Comparison of ENCODE assay signal across 8 mouse cellular contexts in the genomic region with DNA sequence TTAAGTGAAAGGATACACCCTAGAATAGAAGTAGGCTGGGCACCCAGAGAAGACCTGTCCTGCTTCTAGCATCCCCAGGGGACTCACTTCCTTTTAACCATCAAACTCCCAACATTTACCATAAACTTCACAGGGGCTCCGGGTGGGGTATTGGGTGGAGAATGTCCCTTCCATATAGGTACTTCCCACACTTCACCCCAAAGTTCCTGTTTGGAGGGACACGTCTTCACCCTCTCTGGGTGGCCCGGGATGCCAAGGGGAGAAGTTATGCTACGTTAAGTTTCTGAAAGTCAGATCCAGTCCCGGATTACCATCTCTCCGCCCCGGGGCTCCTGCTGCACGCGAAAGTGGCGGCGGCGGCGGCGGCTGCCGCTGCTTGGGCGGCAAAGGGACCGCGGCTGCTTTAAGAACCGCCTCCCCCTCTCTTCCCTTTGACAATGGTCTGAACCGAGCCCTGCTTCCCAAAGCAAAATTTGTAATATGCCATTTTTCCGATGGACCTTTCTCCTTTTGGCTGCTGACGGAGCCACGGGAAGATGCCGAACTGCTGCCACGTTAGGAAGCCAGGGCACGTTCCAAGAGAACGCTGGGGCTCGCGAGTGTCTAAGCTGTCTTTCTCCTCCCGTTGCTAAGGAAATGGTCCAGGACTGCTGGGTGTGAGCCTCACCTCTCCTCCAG. TPM values are rescaled to one million over a fixed set of nuclear protein-coding genes. Genes with fewer than 3 reads are reported as not detected.
DNase-seq lines count a peak whose midpoint lies in the region; ATAC-seq and TF ChIP-seq lines count a peak whose summit lies in the region.

A gene (plus strand): TSS at position 485 of the 678 bp plus-strand sequence.

- H3K27me3 ChIP-seq in cerebellum, adult 2 months (ENCODE audit: control insufficient read depth, insufficient read depth, low read length), result no peaks in the 10 kb centered on the region
- H3K27me3 ChIP-seq in forebrain, postnatal 0 days (ENCODE audit: insufficient read depth, low read length), result no peaks in the 10 kb centered on the region
- H3K27me3 ChIP-seq in hindbrain, embryonic 14.5 days (ENCODE audit: control insufficient read depth, insufficient read depth, low read length), result no peaks in the 10 kb centered on the region

- peak within 1 kb of the TSS; percentile 91 for H3K27ac ChIP-seq in cerebellum, adult 2 months (ENCODE audit: insufficient read depth, low read length)
- peak within 1 kb of the TSS; percentile 89 for H3K27ac ChIP-seq in forebrain, postnatal 0 days (ENCODE audit: low read depth, low read length)
- H3K27ac ChIP-seq in hindbrain, embryonic 14.5 days, result peak within 1 kb of the TSS; percentile 91

- no peaks in the 10 kb centered on the region; the same call in 1 of the 2 replicates for H3K4me1 ChIP-seq in cerebellum, adult 2 months (ENCODE audit: control insufficient read depth, insufficient read depth, low read length)
- no peaks in the 10 kb centered on the region for H3K4me1 ChIP-seq in forebrain, postnatal 0 days (ENCODE audit: insufficient read depth)
- H3K4me1 ChIP-seq in hindbrain, embryonic 14.5 days (replicated peaks; ENCODE audit: control insufficient read depth, insufficient read depth, low read length), result peaks cover 11% of the 10 kb centered on the region

- peak; percentile 82; the same call in 1 of the 2 replicates for TF ChIP-seq POLR2A in cerebellum, adult 2 months (IDR thresholded peaks at IDR 0.05; ENCODE audit: borderline replicate concordance, insufficient read depth, low read length)

- H3K9ac ChIP-seq in forebrain, postnatal 0 days, result peak within 1 kb of the TSS; percentile 67
- H3K9ac ChIP-seq in hindbrain, embryonic 14.5 days, result peak within 1 kb of the TSS; percentile 78

- H3K4me3 ChIP-seq in cerebellum, adult 2 months (replicated peaks; ENCODE audit: insufficient read depth, low read depth, low read length), result peak within 1 kb of the TSS; percentile 95
- H3K4me3 ChIP-seq in forebrain, postnatal 0 days (ENCODE audit: low read depth, low read length), result peak within 1 kb of the TSS; percentile 60
- peak within 1 kb of the TSS; percentile 54 for H3K4me3 ChIP-seq in hindbrain, embryonic 14.5 days (replicated peaks; ENCODE audit: low read length)

- DNase-seq in Muller cell, postnatal 12 days (ENCODE audit: inconsistent ontology term), result peak; percentile 56
- DNase-seq in cerebellum, adult 2 months, result peak; percentile 85 to 88
- DNase-seq in forebrain, postnatal 0 days, result peak; percentile 90
- DNase-seq in hindbrain, embryonic 14.5 days (ENCODE audit: low spot score), result peak; percentile 84
- peak; percentile 55 to 69 for DNase-seq in layer of hippocampus, postnatal 25 days (ENCODE audit: extremely low spot score in 1 of 2, low spot score in 1 of 2)
- DNase-seq in lung, postnatal 10 days, result peak; percentile 24
- DNase-seq in right cerebral cortex, postnatal 36 days (ENCODE audit: low spot score in 2 of 2), result peak; percentile 70 to 74
- no peak for DNase-seq in thymus, adult 18-20 months

- peak; percentile 87 for ATAC-seq in forebrain, postnatal 0 days
- ATAC-seq in hindbrain, embryonic 14.5 days (ENCODE audit: low FRiP score), result peak; percentile 87

- H3K36me3 ChIP-seq in forebrain, postnatal 0 days (ENCODE audit: insufficient read depth), result no peaks in the 10 kb centered on the region
- H3K36me3 ChIP-seq in hindbrain, embryonic 14.5 days (replicated peaks; ENCODE audit: control insufficient read depth, insufficient read depth), result no peaks in the 10 kb centered on the region

- peak within 1 kb of the TSS; percentile 47 for H3K4me2 ChIP-seq in forebrain, postnatal 0 days (ENCODE audit: low read depth)
- H3K4me2 ChIP-seq in hindbrain, embryonic 14.5 days (replicated peaks), result peak within 1 kb of the TSS; percentile 85

- WGBS in cerebellum, adult 2 months, result 1% methylated on average over 30 of the region's 30 CpGs
- WGBS in forebrain, postnatal 0 days, result 2% methylated on average over 30 of the region's 30 CpGs
- 0% methylated on average over 30 of the region's 30 CpGs for WGBS in hindbrain, embryonic 14.5 days

- TF ChIP-seq CTCF in cerebellum, adult 2 months (IDR thresholded peaks at IDR 0.05; ENCODE audit: borderline replicate concordance, insufficient read depth, low read depth, low read length), result no peak
- peak; percentile 10; the same call in 1 of the 2 replicates for TF ChIP-seq CTCF in forebrain, postnatal 0 days (IDR thresholded peaks at IDR 0.05; ENCODE audit: low read depth)

- no peaks in the 10 kb centered on the region for H3K9me3 ChIP-seq in forebrain, postnatal 0 days (ENCODE audit: low read length)
- no peaks in the 10 kb centered on the region for H3K9me3 ChIP-seq in hindbrain, embryonic 14.5 days (ENCODE audit: control insufficient read depth, low read length)

RNA-seq across cellular contexts. Expression of the gene that starts here (rescaled TPM):
- polyA plus RNA-seq in cerebellum, adult 2 months (2012; rRNA removed), result 24.3 and 25.8 TPM in 2 replicates
- total RNA-seq in forebrain, postnatal 0 days (2014; rRNA removed), result 62.4 and 72.7 TPM in 2 replicates
- polyA plus RNA-seq in forebrain, postnatal 0 days (2015; fragmentation: Nextera tagmentation; extraction: Ambion mirVana), result 21.9 and 29.5 TPM in 2 replicates
- 35.8 and 40.6 TPM in 2 replicates for polyA plus RNA-seq in hindbrain, embryonic 14.5 days (2014; fragmentation: Nextera tagmentation; extraction: Ambion mirVana)
- 100 to 1,000 TPM; 116 to 138 TPM for total RNA-seq in layer of hippocampus, postnatal 25 days (2021)

Comparison
In these comparisons a context has a peak if more than half of its experiments do, and no peak if none do; other contexts are left out.
1. DNase-seq: peak in Muller cell, postnatal 12 days (single experiment), cerebellum, adult 2 months (2 of 2), forebrain, postnatal 0 days (single experiment), hindbrain, embryonic 14.5 days (single experiment), layer of hippocampus, postnatal 25 days (2 of 2), lung, postnatal 10 days (single experiment) and right cerebral cortex, postnatal 36 days (2 of 2); none in thymus, adult 18-20 months (0 of 2).
2. Peak in every context shown above with its lines, with median percentiles within 50 percentile points of each other: H3K27ac ChIP-seq and H3K4me3 ChIP-seq.